Mouse (Mus musculus) megakaryocyte-erythroid progenitor cell, adult 5 weeks (primary cell): ENCODE measurements around the gene Wwc2. TPM values are rescaled to one million over a fixed set of nuclear protein-coding genes. Genes with fewer than 3 reads are reported as not detected.

Experiments used
- polyA plus RNA-seq: library from polyadenylated mRNA; stranded (reverse); fragments of >175 nt; gene quantifications from 2 replicates; pipeline ENCODE4 v1.2.3, GENCODE M21; 2012

Gene Wwc2
- polyA plus RNA-seq: 7.5 and 9.4 TPM in 2 replicates

GRCm38 (mm10) chr8:47990911-47991820 is at the start of gene Wwc2:
Gene Wwc2 (minus strand): TSS chr8:47990924.

GRCm38 (mm10) chr8:47824182-47824581 is 166.5 kb downstream of the Wwc2 start, which contains the start of gene Cldn22:
Gene Cldn22 (plus strand): TSS chr8:47824482.

DNA sequence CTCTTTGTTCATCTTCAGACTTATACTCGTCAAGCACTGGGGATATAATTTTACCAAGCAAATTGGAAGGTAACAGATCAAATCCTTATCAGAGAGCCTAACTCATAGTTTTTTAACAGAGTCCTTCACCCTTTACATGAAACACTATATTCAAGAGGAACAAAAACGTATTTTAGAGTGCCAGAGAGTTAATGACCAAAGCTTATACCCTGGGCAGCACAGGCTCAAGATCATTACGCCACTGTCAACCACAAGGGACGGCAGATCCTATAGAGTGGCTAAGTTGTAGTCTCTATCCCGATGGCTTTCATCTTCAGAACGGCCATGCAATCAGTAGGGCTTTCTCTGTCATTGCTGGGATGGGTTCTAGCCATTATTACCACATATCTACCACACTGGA is 168.9 kb downstream of the Wwc2 start, which contains the start of gene Cldn24:
Gene Cldn24 (plus strand): TSS at position 301 of the 400 bp plus-strand sequence.

Other genes starting within 250 kb of the Wwc2 start
- gene Cldn24, start 168.8 kb downstream of the Wwc2 start, polyA plus RNA-seq: not detected in 2 replicates
- not detected in 2 replicates for gene Cldn22, start 166.4 kb downstream of the Wwc2 start, polyA plus RNA-seq
- 13.4 and 15.7 TPM in 2 replicates for gene Dctd, start 108.2 kb upstream of the Wwc2 start, polyA plus RNA-seq